Mouse (Mus musculus): ENCODE measurements around the gene Zswim4.
A peak's percentile ranks its signal among the peaks of the same experiment; 100 is the strongest.

Zswim4 gene

GRCm38 (mm10) chr8:84200126-84200555, 36.7 kb downstream of the Zswim4 start:
- peak; percentile 46 for DNase-seq (ENCODE audit: low read depth)

GRCm38 (mm10) chr8:84199348-84200125, 37.3 kb downstream of the Zswim4 start:
- DNase-seq (ENCODE audit: low read depth) = no peak

GRCm38 (mm10) chr8:84198871-84199270, 38.0 kb downstream of the Zswim4 start:
- no peak for DNase-seq (ENCODE audit: low read depth)

GRCm38 (mm10) chr8:84197922-84198774, 38.7 kb downstream of the Zswim4 start:
- peak; percentile 97 for DNase-seq (ENCODE audit: low read depth)

- DNase-seq (ENCODE audit: low read depth) = peak; percentile 97
These were observed 39.5 kb downstream of the Zswim4 start for GRCm38 (mm10) chr8:84197141-84197921.

GRCm38 (mm10) chr8:84194224-84194743, 42.6 kb downstream of the Zswim4 start:
- no peak for DNase-seq (ENCODE audit: low read depth)

GRCm38 (mm10) chr8:84193566-84193965, 43.3 kb downstream of the Zswim4 start:
- DNase-seq (ENCODE audit: low read depth) = no peak

GRCm38 (mm10) chr8:84193161-84193560, 43.7 kb downstream of the Zswim4 start:
- no peak for DNase-seq (ENCODE audit: low read depth)

GRCm38 (mm10) chr8:84192555-84192954, 44.3 kb downstream of the Zswim4 start:
- DNase-seq (ENCODE audit: low read depth) = peak; percentile 89

GRCm38 (mm10) chr8:84192023-84192422, 44.8 kb downstream of the Zswim4 start:
- peak; percentile 90 for DNase-seq (ENCODE audit: low read depth)

GRCm38 (mm10) chr8:84190191-84190867, 46.5 kb downstream of the Zswim4 start:
- peak; percentile 82 for DNase-seq (ENCODE audit: low read depth)

- peak; percentile 52 for DNase-seq (ENCODE audit: low read depth)
These were observed 47.3 kb downstream of the Zswim4 start for GRCm38 (mm10) chr8:84189603-84190002.

- no peak for DNase-seq (ENCODE audit: low read depth)
These were observed 48.2 kb downstream of the Zswim4 start for GRCm38 (mm10) chr8:84188671-84189070.

- DNase-seq (ENCODE audit: low read depth) = peak; percentile 84
These were observed 49.6 kb downstream of the Zswim4 start for GRCm38 (mm10) chr8:84187065-84187755.

- DNase-seq (ENCODE audit: low read depth) = peak; percentile 91
These were observed 50.3 kb downstream of the Zswim4 start for GRCm38 (mm10) chr8:84186547-84186946.

GRCm38 (mm10) chr8:84185117-84185516, 51.7 kb downstream of the Zswim4 start, which contains the start of gene Nanos3:
TSS of gene Nanos3 (minus strand) at chr8:84185217.
- no peak for DNase-seq (ENCODE audit: low read depth)

GRCm38 (mm10) chr8:84184085-84185043, 52.5 kb downstream of the Zswim4 start:
- DNase-seq (ENCODE audit: low read depth) = no peak

GRCm38 (mm10) chr8:84183261-84184084, 53.4 kb downstream of the Zswim4 start:
- peak; percentile 60 for DNase-seq (ENCODE audit: low read depth)

GRCm38 (mm10) chr8:84182833-84183232, 54.0 kb downstream of the Zswim4 start:
- no peak for DNase-seq (ENCODE audit: low read depth)

Data from NIH3T3 (cell line).